Comparison of ENCODE assay signal across 8 mouse cellular contexts in the genomic region with DNA sequence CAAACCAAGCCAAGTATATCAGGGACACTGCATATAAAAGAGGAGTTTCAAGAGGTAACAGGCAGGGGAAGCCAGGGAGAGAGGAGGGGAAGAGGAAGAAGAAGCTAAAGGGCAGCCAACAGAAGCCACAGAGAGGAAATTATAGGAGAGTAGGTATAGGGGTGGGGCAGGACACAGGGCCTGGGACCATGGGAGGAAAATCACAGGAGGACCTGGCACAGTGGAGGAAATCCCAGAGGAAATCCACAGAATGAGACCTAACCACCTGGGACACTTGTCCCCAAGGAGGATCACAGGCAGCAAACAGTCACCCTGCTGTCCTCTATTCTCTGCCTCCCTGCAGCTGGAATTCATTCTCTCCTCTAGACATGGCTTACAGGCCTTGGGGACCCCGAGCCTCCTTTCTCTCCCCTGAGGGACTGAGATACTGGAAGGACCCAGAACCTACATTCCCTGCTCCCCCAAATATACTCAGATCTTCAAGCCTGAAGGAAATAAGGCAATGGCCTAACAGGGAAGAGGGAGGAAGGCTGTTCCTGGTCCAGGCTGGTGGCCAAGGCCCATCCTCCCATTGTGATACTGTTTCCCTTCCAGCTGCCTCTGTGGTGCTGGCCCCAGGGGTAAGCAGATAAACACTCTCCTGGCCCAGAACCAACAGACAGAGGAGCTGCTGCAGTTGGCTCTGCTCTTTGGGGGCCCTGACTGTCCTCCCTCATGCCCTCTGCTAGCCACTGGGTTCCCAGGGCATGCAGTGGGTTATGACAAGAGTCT. TPM values are rescaled to one million over a fixed set of nuclear protein-coding genes. Genes with fewer than 3 reads are reported as not detected.
A peak's percentile ranks its signal among the peaks of the same experiment; 100 is the strongest.
DNase-seq lines count a peak whose midpoint lies in the region; ATAC-seq and TF ChIP-seq lines count a peak whose summit lies in the region.
"Had no signal": no experiment of that assay in that cellular context is flagged by ENCODE, and none has a peak within 500 bp of the region (broad histone marks: within the 10 kb centered on the region; RNA-seq: fewer than 3 reads in every experiment).

No protein-coding gene starts in this region.

- no peaks in the 10 kb centered on the region; the same call in 1 of the 2 replicates for H3K9me3 ChIP-seq in heart, embryonic 16.5 days (replicated peaks; ENCODE audit: control insufficient read depth, low read length)
- H3K9me3 ChIP-seq: embryonic facial prominence, embryonic 12.5 days had no signal

- WGBS in heart, embryonic 16.5 days, result 74% methylated on average over 1 of the region's 1 CpGs
- WGBS in lung, adult 2 months, result 36% methylated on average over 1 of the region's 1 CpGs

- TF ChIP-seq POLR2A in lung, adult 2 months (IDR thresholded peaks at IDR 0.05; ENCODE audit: borderline replicate concordance, extremely low read depth, low read depth, low read length), result no peak

- H3K36me3 ChIP-seq in heart, embryonic 16.5 days (ENCODE audit: control insufficient read depth, insufficient read depth), result no peaks in the 10 kb centered on the region
- H3K36me3 ChIP-seq: embryonic facial prominence, embryonic 12.5 days had no signal

- peaks cover 6% of the 10 kb centered on the region; the same call in 1 of the 2 replicates for H3K4me1 ChIP-seq in heart, embryonic 16.5 days (ENCODE audit: control insufficient read depth, insufficient read depth, low read length)
- H3K4me1 ChIP-seq in lung, adult 2 months (ENCODE audit: control insufficient read depth, insufficient read depth, low read length), result peaks cover 17% of the 10 kb centered on the region

- peaks cover 4% of the 10 kb centered on the region; the same call in 1 of the 2 replicates for H3K27me3 ChIP-seq in heart, embryonic 16.5 days (ENCODE audit: control insufficient read depth, insufficient read depth, low read length)
- H3K27me3 ChIP-seq: embryonic facial prominence, embryonic 12.5 days had no signal

- no peak overlapping the region for H3K4me3 ChIP-seq in layer of hippocampus, adult 2 months
- no peak overlapping the region for H3K4me3 ChIP-seq in heart, embryonic 16.5 days (ENCODE audit: low read length)
- H3K4me3 ChIP-seq in lung, adult 2 months (replicated peaks; ENCODE audit: extremely low read depth, low read depth, low read length), result no peak overlapping the region
- H3K4me3 ChIP-seq: embryonic facial prominence, embryonic 12.5 days had no signal

- TF ChIP-seq CTCF in layer of hippocampus, adult 2 months (conservative IDR thresholded peaks at IDR 0.05), result no peak
- no peak for TF ChIP-seq CTCF in lung, adult 2 months (IDR thresholded peaks at IDR 0.05; ENCODE audit: insufficient read depth, low read length)

- DNase-seq in layer of hippocampus, adult 2 months (ENCODE audit: low spot score in 2 of 2), result no peak
- DNase-seq in layer of hippocampus, adult 9-10 months (ENCODE audit: low spot score), result no peak
- peak; percentile 85 for DNase-seq in brain, adult 2 months (ENCODE audit: low read depth, low spot score)
- DNase-seq in lung, adult 2 months, result peak; percentile 24
- no peak for DNase-seq in embryo, embryonic 10 days (ENCODE audit: low spot score)
- no peak for DNase-seq in urinary bladder, adult 2 months (ENCODE audit: low spot score)

- no peak overlapping the region for H3K4me2 ChIP-seq in heart, embryonic 16.5 days (ENCODE audit: low read depth, low read length)
- H3K4me2 ChIP-seq: embryonic facial prominence, embryonic 12.5 days had no signal

- ATAC-seq in heart, embryonic 16.5 days (replicated peaks; ENCODE audit: extremely low read depth, insufficient read depth, low FRiP score), result peak; percentile 77

- peak overlapping the region; percentile 59 for H3K27ac ChIP-seq in layer of hippocampus, adult 2 months
- peak overlapping the region; percentile 9 for H3K27ac ChIP-seq in heart, embryonic 16.5 days (ENCODE audit: low read length)
- H3K27ac ChIP-seq: embryonic facial prominence, embryonic 12.5 days had no signal

- H3K9ac ChIP-seq in heart, embryonic 16.5 days (ENCODE audit: low read length), result no peak overlapping the region
- H3K9ac ChIP-seq: embryonic facial prominence, embryonic 12.5 days had no signal

RNA-seq across cellular contexts. Expression of gene Ephb1, which starts 47.7 kb away (rescaled TPM):
- total RNA-seq in layer of hippocampus, adult 2 months (2021), result 10 to 100 TPM; 23.5 to 26.3 TPM
- 1.1 and 1.3 TPM in 2 replicates for polyA plus RNA-seq in heart, embryonic 16.5 days (2015; fragmentation: Nextera tagmentation; extraction: Ambion mirVana)
- polyA plus RNA-seq in lung, adult 2 months (2012; rRNA removed), result 1.00 and 1.1 TPM in 2 replicates
- 0.84 and 0.91 TPM in 2 replicates for polyA plus RNA-seq in urinary bladder, adult 2 months (2012; rRNA removed)

Comparison
In these comparisons a context has a peak if more than half of its experiments do, and no peak if none do; other contexts are left out.
1. DNase-seq: peak in brain, adult 2 months (single experiment) and lung, adult 2 months (single experiment); none in layer of hippocampus, adult 2 months (0 of 2), layer of hippocampus, adult 9-10 months (single experiment), embryo, embryonic 10 days (single experiment) and urinary bladder, adult 2 months (single experiment).